Mouse (Mus musculus) liver, embryonic 14.5 days (tissue): Measurements from ENCODE around the gene Hormad2. TPM values are rescaled to one million over a fixed set of nuclear protein-coding genes. Genes with fewer than 3 reads are reported as not detected.

Experiments
- ATAC-seq: fragments of 200-750 bp; cut with Nextera tagmentation; 2 replicates; pipeline ENCODE4 v1.8.0; 2017; ENCODE audit warnings: moderate number of reproducible peaks, mild to moderate bottlenecking, moderate library complexity; ENCODE audit not compliant: insufficient read depth
- DNase-seq, 3 experiments: peaks; one replicate each; pipeline ENCODE4 v3.0.0-alpha.2; 2012 to 2013; ENCODE audit warnings: low read depth in 3 of 3, low spot score in 3 of 3
- H3K27ac ChIP-seq: fragments of 300-500 bp; sonication (generic); 2 replicates; pipeline ENCODE4 v1.5.1; 2014; ENCODE audit warnings: moderate library complexity, mild to moderate bottlenecking, control low read depth, inconsistent platforms
- H3K27me3 ChIP-seq: fragments of 300-500 bp; sonication (generic); 2 replicates; pipeline ENCODE4 v1.6.1; 2014; ENCODE audit warnings: mild to moderate bottlenecking, low read length, moderate library complexity; ENCODE audit not compliant: control insufficient read depth, insufficient read depth
- H3K36me3 ChIP-seq: fragments of 300-500 bp; sonication (generic); replicated peaks from 2 replicates; pipeline ENCODE4 v1.6.1; 2014; ENCODE audit warnings: low read depth; ENCODE audit not compliant: control insufficient read depth, insufficient read depth
- H3K4me1 ChIP-seq, 2 experiments: fragments of 200-500 bp in 1 of 2; fragments of 300-500 bp in 1 of 2; sonication (generic) in 1 of 2; replicated peaks; 2 replicates each; pipeline ENCODE4 v1.6.1; 2012 to 2014; ENCODE audit warnings: antibody characterized with exemption in 1 of 2, inconsistent platforms in 1 of 2, low read length in 1 of 2; ENCODE audit not compliant: control insufficient read depth in 2 of 2, insufficient read depth in 2 of 2
- H3K4me2 ChIP-seq: fragments of 300-500 bp; sonication (generic); 2 replicates; pipeline ENCODE4 v1.6.1; 2014; ENCODE audit warnings: low read depth, mild to moderate bottlenecking, control low read depth, moderate library complexity
- H3K4me3 ChIP-seq, 2 experiments: fragments of 200-500 bp in 1 of 2; fragments of 300-500 bp in 1 of 2; sonication (generic) in 1 of 2; 2 replicates each; pipeline ENCODE4 v1.5.1; 2012 to 2014; ENCODE audit warnings: low read depth in 2 of 2, low read length in 2 of 2, mild to moderate bottlenecking in 2 of 2, control low read depth in 1 of 2, inconsistent platforms in 1 of 2, moderate library complexity in 1 of 2; ENCODE audit not compliant: insufficient read depth in 1 of 2
- H3K9ac ChIP-seq: fragments of 300-500 bp; sonication (generic); replicated peaks from 2 replicates; pipeline ENCODE4 v1.6.1; 2014; ENCODE audit warnings: mild to moderate bottlenecking, control low read depth, moderate library complexity
- H3K9me3 ChIP-seq: fragments of 300-500 bp; sonication (generic); 2 replicates; pipeline ENCODE4 v1.6.1; 2016; ENCODE audit warnings: low read length, mixed read lengths; ENCODE audit not compliant: control insufficient read depth
- CTCF ChIP-seq: IDR thresholded peaks from 2 replicates; pipeline ENCODE4 v1.5.1; 2016; ENCODE audit warnings: antibody characterized with exemption, low read depth, control low read depth
- EP300 ChIP-seq: IDR thresholded peaks from 2 replicates; pipeline ENCODE4 v1.6.1; 2016; ENCODE audit warnings: antibody characterized with exemption, low read depth
- WGBS: fragments of 180-500 bp; shearing (Covaris S2); extraction: QIAGEN DNeasy Blood & Tissue Kit; methylation state at CpG from one replicate; pipeline ENCODE4 v1.1.7; 2014; ENCODE audit not compliant: insufficient replicate concordance; 5-methylcytosine and 5-hydroxymethylcytosine counted together
- polyA plus RNA-seq, 2 experiments: library from polyadenylated mRNA; depleted of rRNA in 1 of 2; stranded (reverse) in 1 of 2; unstranded in 1 of 2; fragments of >200 nt; fragmentation: Nextera tagmentation in 1 of 2; extraction: Ambion mirVana in 1 of 2; gene quantifications; 2 replicates each; pipeline versions ENCODE4 v1.2.1 to v1.2.3; 2012 to 2014

The Hormad2 gene
- polyA plus RNA-seq, 2 experiments, result 0.32 to 0.33 TPM

DNA sequence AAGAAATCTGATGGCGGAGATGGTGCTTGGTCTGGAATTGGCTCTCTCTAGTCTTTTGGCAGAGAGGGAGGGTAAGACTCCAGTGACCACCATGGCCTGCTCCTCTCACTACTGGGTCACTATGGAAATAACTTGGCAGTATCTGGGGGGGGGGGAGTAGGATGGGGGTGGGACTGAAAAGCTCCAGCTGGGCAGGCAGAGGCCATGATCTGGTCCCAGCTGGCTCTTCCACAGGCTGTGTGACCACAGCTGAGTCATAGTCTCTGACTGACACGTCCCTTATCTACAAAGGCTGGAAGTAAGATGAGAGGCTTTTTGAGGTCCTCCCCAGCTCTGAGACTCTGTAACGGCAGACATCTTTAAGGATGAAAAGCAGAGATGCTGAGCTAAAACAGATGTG, 143.2 kb downstream of the Hormad2 start:
- Histone ChIP-seq H3K27ac (no peak overlapping the region), H3K9ac (no peak overlapping the region), H3K27me3 (no peaks in the 10 kb centered on the region), H3K4me1 (peaks cover 7 to 17% of the 10 kb centered on the region in 2 experiments), H3K9me3 (no peaks in the 10 kb centered on the region), H3K4me2 (no peak overlapping the region), H3K4me3 (no peak overlapping the region), H3K36me3 (no peaks in the 10 kb centered on the region)
- 0 out of 2 replicates have a peak, but pooled peaks have one; percentile 45 for ATAC-seq
- peak in 1 of 3 experiments; percentile 24 for DNase-seq
- WGBS, result 32% methylated on average over 3 of the region's 3 CpGs
- TF ChIP-seq EP300 (no peak), CTCF (no peak)

DNA sequence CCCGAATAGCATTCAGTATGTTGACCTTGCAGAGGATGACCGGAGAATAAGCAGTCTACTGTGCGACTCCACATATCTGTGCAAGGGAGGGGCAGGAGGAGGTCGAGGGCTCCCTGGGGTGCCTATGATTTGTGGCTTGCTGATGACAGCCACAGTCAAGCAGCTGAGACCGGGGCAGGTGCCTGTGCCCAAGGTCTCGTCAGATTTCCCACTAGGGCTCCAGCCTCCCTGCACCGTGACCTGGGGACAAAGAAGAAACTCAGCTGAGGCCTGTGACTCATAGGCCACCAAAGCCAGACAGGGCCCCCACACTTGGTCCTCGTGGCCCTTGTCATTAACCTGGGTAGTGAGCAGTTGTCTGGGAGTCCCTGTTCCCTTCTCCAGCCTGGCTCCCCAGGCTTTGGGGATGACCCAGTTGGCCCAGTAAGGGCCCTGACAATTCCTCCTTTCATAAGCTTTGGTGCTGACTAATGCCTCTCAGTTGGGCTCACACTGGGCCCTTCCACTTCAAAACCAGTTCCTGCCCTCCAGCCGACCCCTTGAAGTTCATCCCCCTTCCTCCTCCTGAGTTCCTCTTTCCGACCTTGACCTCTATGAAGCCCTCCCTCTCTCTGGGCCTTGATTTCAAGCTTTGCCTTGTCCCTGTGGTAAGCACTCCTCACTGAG, 144.2 kb downstream of the Hormad2 start:
- H3K36me3 ChIP-seq, result no peaks in the 10 kb centered on the region
- H3K9ac ChIP-seq, result no peak overlapping the region
- H3K4me1 ChIP-seq, result peaks cover 16 to 28% of the 10 kb centered on the region in 2 experiments
- no peaks in the 10 kb centered on the region for H3K27me3 ChIP-seq
- TF ChIP-seq CTCF (no peak), EP300 (no peak)
- H3K4me3 ChIP-seq, result no peak overlapping the region
- ATAC-seq (no peak), DNase-seq (no peak)
- H3K27ac ChIP-seq, result no peak overlapping the region
- no peak overlapping the region for H3K4me2 ChIP-seq
- no peaks in the 10 kb centered on the region for H3K9me3 ChIP-seq
- 52% methylated on average over 10 of the region's 10 CpGs for WGBS

Other genes with a start within 250 kb of the Hormad2 start
- gene Castor1, start 222.9 kb downstream of the Hormad2 start, polyA plus RNA-seq (2012; rRNA removed), result 1.0 and 1.1 TPM in 2 replicates
- 1.4 and 1.5 TPM in 2 replicates for gene Castor1, start 222.9 kb downstream of the Hormad2 start, polyA plus RNA-seq (2014; fragmentation: Nextera tagmentation; extraction: Ambion mirVana)
- 0.85 and 0.88 TPM in 2 replicates for gene Osm, start 204.7 kb downstream of the Hormad2 start, polyA plus RNA-seq (2012; rRNA removed)
- gene Osm, start 204.7 kb downstream of the Hormad2 start, polyA plus RNA-seq (2014; fragmentation: Nextera tagmentation; extraction: Ambion mirVana), result 0.34 and 0.41 TPM in 2 replicates
- gene Lif, start 183.5 kb downstream of the Hormad2 start, polyA plus RNA-seq (2012; rRNA removed), result 0.02 TPM in 1 of 2 replicates, not detected in the other
- not detected in 2 replicates for gene Lif, start 183.5 kb downstream of the Hormad2 start, polyA plus RNA-seq (2014; fragmentation: Nextera tagmentation; extraction: Ambion mirVana)
- gene Mtmr3, start 153.8 kb upstream of the Hormad2 start, polyA plus RNA-seq (2012; rRNA removed), result 18.0 and 20.3 TPM in 2 replicates
- gene Mtmr3, start 153.8 kb upstream of the Hormad2 start, polyA plus RNA-seq (2014; fragmentation: Nextera tagmentation; extraction: Ambion mirVana), result 24.3 and 27.2 TPM in 2 replicates
- not detected in 2 replicates for gene Gm11032, start 179.0 kb upstream of the Hormad2 start, polyA plus RNA-seq (2012; rRNA removed)
- gene Gm11032, start 179.0 kb upstream of the Hormad2 start, polyA plus RNA-seq (2014; fragmentation: Nextera tagmentation; extraction: Ambion mirVana), result not detected in 2 replicates
- 7.8 and 10.0 TPM in 2 replicates for gene Ascc2, start 196.6 kb upstream of the Hormad2 start, polyA plus RNA-seq (2012; rRNA removed)
- gene Ascc2, start 196.6 kb upstream of the Hormad2 start, polyA plus RNA-seq (2014; fragmentation: Nextera tagmentation; extraction: Ambion mirVana), result 15.0 and 17.3 TPM in 2 replicates